Mouse (Mus musculus): ENCODE results near the gene Ccdc175.

The Ccdc175 gene

GRCm38 (mm10) chr12:72102776-72103175, 82.1 kb downstream of the Ccdc175 start:
- DNase-seq (ENCODE audit: low spot score): no peak

- no peak for DNase-seq (ENCODE audit: low spot score)
These were observed 87.9 kb downstream of the Ccdc175 start for GRCm38 (mm10) chr12:72096966-72097365.

- DNase-seq (ENCODE audit: low spot score): no peak
These were observed 95.0 kb downstream of the Ccdc175 start for GRCm38 (mm10) chr12:72089802-72090201.

GRCm38 (mm10) chr12:72086166-72086825, 98.5 kb downstream of the Ccdc175 start:
- DNase-seq (ENCODE audit: low spot score): no peak

GRCm38 (mm10) chr12:72085329-72086165, 99.3 kb downstream of the Ccdc175 start, which contains the start of the genes L3hypdh and Jkamp:
L3hypdh (minus strand) TSS chr12:72085439.
Jkamp (plus strand) TSS chr12:72085589.
- peak; percentile 97 for DNase-seq (ENCODE audit: low spot score)

- no peak for DNase-seq (ENCODE audit: low spot score)
These were observed 99.9 kb downstream of the Ccdc175 start for GRCm38 (mm10) chr12:72085024-72085328.

- DNase-seq (ENCODE audit: low spot score): no peak
These were observed 100.4 kb downstream of the Ccdc175 start for GRCm38 (mm10) chr12:72084261-72085023.

- no peak for DNase-seq (ENCODE audit: low spot score)
These were observed 101.6 kb downstream of the Ccdc175 start for GRCm38 (mm10) chr12:72083265-72083664.

- no peak for DNase-seq (ENCODE audit: low spot score)
These were observed 102.5 kb downstream of the Ccdc175 start for GRCm38 (mm10) chr12:72082370-72082769.

- DNase-seq (ENCODE audit: low spot score): no peak
These were observed 102.9 kb downstream of the Ccdc175 start for GRCm38 (mm10) chr12:72081961-72082360.

- no peak for DNase-seq (ENCODE audit: low spot score)
These were observed 106.6 kb downstream of the Ccdc175 start for GRCm38 (mm10) chr12:72078248-72078647.

- DNase-seq (ENCODE audit: low spot score): peak; percentile 37
These were observed 114.2 kb downstream of the Ccdc175 start, which contains the start of gene Gpr135 for GRCm38 (mm10) chr12:72070327-72071269. Gpr135 (minus strand) TSS chr12:72071125.

- DNase-seq (ENCODE audit: low spot score): no peak
These were observed 115.1 kb downstream of the Ccdc175 start for GRCm38 (mm10) chr12:72069626-72070326.

GRCm38 (mm10) chr12:72057780-72058179, 127.0 kb downstream of the Ccdc175 start:
- no peak for DNase-seq (ENCODE audit: low spot score)

GRCm38 (mm10) chr12:72053851-72054250, 131.0 kb downstream of the Ccdc175 start:
- no peak for DNase-seq (ENCODE audit: low spot score)

GRCm38 (mm10) chr12:72053303-72053702, 131.5 kb downstream of the Ccdc175 start:
- DNase-seq (ENCODE audit: low spot score): no peak

GRCm38 (mm10) chr12:72052571-72052970, 132.3 kb downstream of the Ccdc175 start:
- DNase-seq (ENCODE audit: low spot score): no peak

All from c-Kit-positive CD71-positive TER-119-positive erythroid progenitor cells, embryonic 14.5 days (primary cell).